Mouse (Mus musculus) CH12.LX (cell line): ENCODE results near the gene Nim1k. TPM values are rescaled to one million over a fixed set of nuclear protein-coding genes. Genes with fewer than 3 reads are reported as not detected.

Source experiments
- DNase-seq: peaks from one replicate; pipeline ENCODE4 v3.0.0-alpha.2; 2013; ENCODE audit errors: extremely low read depth
- H3K27ac ChIP-seq: 2 replicates; pipeline ENCODE4 v1.5.1; 2012; ENCODE audit warnings: low read depth, mild to moderate bottlenecking, control low read depth, moderate library complexity; ENCODE audit not compliant: insufficient read depth
- H3K27me3 ChIP-seq: replicated peaks from 2 replicates; pipeline ENCODE3; 2012; ENCODE audit warnings: inconsistent platforms
- H3K36me3 ChIP-seq, 2 experiments: replicated peaks in 1 of 2; 2 replicates each; pipeline versions ENCODE3 to v1.6.1; 2012; ENCODE audit warnings: inconsistent platforms in 1 of 2, low read length in 1 of 2, mild to moderate bottlenecking in 1 of 2, mixed read lengths in 1 of 2, moderate library complexity in 1 of 2; ENCODE audit not compliant: control insufficient read depth in 1 of 2, insufficient read depth in 1 of 2
- H3K4me1 ChIP-seq, 2 experiments: 2 replicates each; pipeline ENCODE4 v1.6.1; 2012; ENCODE audit warnings: inconsistent platforms in 1 of 2, moderate library complexity in 1 of 2; ENCODE audit not compliant: insufficient read depth in 2 of 2, control insufficient read depth in 1 of 2
- H3K4me2 ChIP-seq: 2 replicates; pipeline ENCODE4 v1.6.1; 2012; ENCODE audit warnings: low read depth, mild to moderate bottlenecking, control low read depth; ENCODE audit not compliant: poor library complexity, insufficient read depth, severe bottlenecking
- H3K4me3 ChIP-seq, 3 experiments: fragments of 150-350 bp in 1 of 3; sonication (generic) in 1 of 3; replicated peaks in 1 of 3; 2 replicates each; pipeline versions ENCODE3 to v1.5.1; 2011 to 2012; ENCODE audit warnings: low read depth in 2 of 3, low read length in 2 of 3, mild to moderate bottlenecking in 2 of 3, moderate library complexity in 2 of 3, control low read depth in 1 of 3, improper control_type of control experiment in 1 of 3, inconsistent platforms in 1 of 3, mixed read lengths in 1 of 3; ENCODE audit not compliant: poor library complexity in 1 of 3
- H3K79me2 ChIP-seq: replicated peaks from 2 replicates; pipeline ENCODE4 v1.6.1; 2012; ENCODE audit warnings: mild to moderate bottlenecking, moderate library complexity; ENCODE audit not compliant: control insufficient read depth, poor library complexity, insufficient read depth, severe bottlenecking; ENCODE audit errors: extremely low read depth
- H3K9ac ChIP-seq: 2 replicates; pipeline ENCODE4 v1.6.1; 2012; ENCODE audit warnings: low read depth, mild to moderate bottlenecking, control low read depth, moderate library complexity; ENCODE audit not compliant: insufficient read depth
- H3K9me3 ChIP-seq: replicated peaks from 2 replicates; pipeline ENCODE3; 2012; ENCODE audit warnings: low read length, inconsistent platforms, mixed read lengths
- CHD2 ChIP-seq: IDR thresholded peaks from 2 replicates; pipeline ENCODE4 v1.6.1; 2011; ENCODE audit warnings: low read length, improper control_type of control experiment
- CTCF ChIP-seq, 2 experiments: IDR thresholded peaks in 1 of 2; conservative IDR thresholded peaks in 1 of 2; 2 replicates each; pipeline ENCODE4 v1.5.1; 2011 to 2012; ENCODE audit warnings: low read depth in 2 of 2, low read length in 2 of 2, improper control_type of control experiment in 1 of 2, inconsistent platforms in 1 of 2, mild to moderate bottlenecking in 1 of 2, moderate library complexity in 1 of 2
- E2F4 ChIP-seq: IDR thresholded peaks from 2 replicates; pipeline ENCODE4 v1.6.1; 2011; ENCODE audit warnings: low read depth, low read length, improper control_type of control experiment; ENCODE audit not compliant: insufficient replicate concordance
- ELF1 ChIP-seq: IDR thresholded peaks from 2 replicates; pipeline ENCODE4 v1.6.1; 2014; ENCODE audit warnings: low read depth, mild to moderate bottlenecking, inconsistent platforms, low read length, improper control_type of control experiment
- GABPA ChIP-seq: IDR thresholded peaks from 2 replicates; pipeline ENCODE4 v1.6.1; 2012; ENCODE audit warnings: low read depth, low read length, improper control_type of control experiment, inconsistent platforms; ENCODE audit not compliant: insufficient replicate concordance
- IRF4 ChIP-seq: IDR thresholded peaks from 2 replicates; pipeline ENCODE4 v1.6.1; 2014; ENCODE audit warnings: low read depth, mild to moderate bottlenecking, inconsistent platforms, low read length, improper control_type of control experiment
- MAX ChIP-seq: IDR thresholded peaks from 2 replicates; pipeline ENCODE4 v1.6.1; 2011; ENCODE audit warnings: low read length, improper control_type of control experiment
- MAZ ChIP-seq: IDR thresholded peaks from 2 replicates; pipeline ENCODE4 v1.6.1; 2012; ENCODE audit warnings: low read depth, mild to moderate bottlenecking, inconsistent platforms, low read length, improper control_type of control experiment, moderate library complexity
- MXI1 ChIP-seq: IDR thresholded peaks from 2 replicates; pipeline ENCODE4 v1.6.1; 2011; ENCODE audit warnings: mild to moderate bottlenecking, low read depth, low read length, improper control_type of control experiment
- MYC ChIP-seq: IDR thresholded peaks from 2 replicates; pipeline ENCODE4 v1.6.1; 2011; ENCODE audit warnings: low read depth, mild to moderate bottlenecking, improper control_type of control experiment, low read length
- NELFE ChIP-seq: IDR thresholded peaks from 2 replicates; pipeline ENCODE4 v1.6.1; 2011; ENCODE audit warnings: low read depth, low read length, improper control_type of control experiment
- NRF1 ChIP-seq: IDR thresholded peaks from 2 replicates; pipeline ENCODE4 v1.6.1; 2014; ENCODE audit warnings: low read depth, mild to moderate bottlenecking, inconsistent platforms, low read length, improper control_type of control experiment, moderate library complexity
- PAX5 ChIP-seq: IDR thresholded peaks from 2 replicates; pipeline ENCODE4 v1.6.1; 2012; ENCODE audit warnings: low read length, inconsistent platforms, mixed read lengths
- POLR2A ChIP-seq: IDR thresholded peaks from 2 replicates; pipeline ENCODE4 v1.6.1; 2011; ENCODE audit warnings: low read depth, mild to moderate bottlenecking, improper control_type of control experiment, low read length
- POLR2AphosphoS2 ChIP-seq: IDR thresholded peaks from 2 replicates; pipeline ENCODE4 v1.6.1; 2011; ENCODE audit warnings: low read depth, low read length, improper control_type of control experiment
- RCOR1 ChIP-seq: conservative IDR thresholded peaks from 2 replicates; pipeline ENCODE4 v1.6.1; 2012; ENCODE audit warnings: low read depth, mild to moderate bottlenecking, inconsistent platforms, low read length, improper control_type of control experiment
- SIN3A ChIP-seq: IDR thresholded peaks from 2 replicates; pipeline ENCODE4 v1.6.1; 2012; ENCODE audit warnings: low read length, improper control_type of control experiment, inconsistent platforms
- TBP ChIP-seq: conservative IDR thresholded peaks from 2 replicates; pipeline ENCODE4 v1.6.1; 2011; ENCODE audit warnings: low read depth, low read length, improper control_type of control experiment
- TCF12 ChIP-seq: IDR thresholded peaks from 2 replicates; pipeline ENCODE4 v1.6.1; 2014; ENCODE audit warnings: low read depth, mild to moderate bottlenecking, inconsistent platforms, low read length, improper control_type of control experiment
- UBTF ChIP-seq: IDR thresholded peaks from 2 replicates; pipeline ENCODE4 v1.6.1; 2012; ENCODE audit warnings: low read depth, mild to moderate bottlenecking, inconsistent platforms, low read length, improper control_type of control experiment, moderate library complexity
- USF1 ChIP-seq: IDR thresholded peaks from 2 replicates; pipeline ENCODE4 v1.6.1; 2014; ENCODE audit warnings: low read depth, mild to moderate bottlenecking, inconsistent platforms, low read length, improper control_type of control experiment
- USF2 ChIP-seq: conservative IDR thresholded peaks from 2 replicates; pipeline ENCODE4 v1.6.1; 2011; ENCODE audit warnings: low read depth, low read length, improper control_type of control experiment
- ZKSCAN1 ChIP-seq: IDR thresholded peaks from 2 replicates; pipeline ENCODE4 v1.6.1; 2012; ENCODE audit warnings: low read depth, inconsistent platforms, low read length, improper control_type of control experiment, borderline replicate concordance
- ZMIZ1 ChIP-seq: IDR thresholded peaks from 2 replicates; pipeline ENCODE4 v1.6.1; 2012; ENCODE audit warnings: low read depth, mild to moderate bottlenecking, inconsistent platforms, low read length, improper control_type of control experiment
- ZNF384 ChIP-seq: IDR thresholded peaks from 2 replicates; pipeline ENCODE4 v1.6.1; 2012; ENCODE audit warnings: low read depth, low read length, improper control_type of control experiment, inconsistent platforms
- dilution Hi-C: fragments of 300-500 bp; cut with MboI; formaldehyde crosslinking; loops from 2 replicates; pipeline ENCODE4 v1.14.3; 2020; ENCODE audit warnings: low sequenced_read_pairs; ENCODE audit not compliant: extremely low pct_unique_long_range_greater_than_20kb, extremely low pct_ligation_motif_present
- in situ Hi-C: fragments of 300-500 bp; cut with MboI; formaldehyde crosslinking; loops from 3 replicates; pipeline ENCODE4 v1.14.3; 2019; ENCODE audit warnings: low sequenced_read_pairs, low pct_ligation_motif_present, low pct_unique_long_range_greater_than_20kb, mixed read lengths
- polyA plus RNA-seq: library from polyadenylated mRNA; unstranded; fragments of >175 nt; gene quantifications from 2 replicates; pipeline ENCODE4 v1.2.1, GENCODE M21; 2012; ENCODE audit warnings: low read depth; ENCODE audit not compliant: insufficient read length
- total RNA-seq, 2 experiments: library from RNA; depleted of rRNA; stranded (reverse); fragments of 300-350 nt in 1 of 2; fragments of >200 nt in 1 of 2; gene quantifications; 2 replicates each; pipeline ENCODE4 v1.2.3; 2012 to 2014

The Nim1k gene
- total and polyA plus RNA-seq, 3 experiments = 0.04 to 0.16 (median 0.09) TPM

DNA sequence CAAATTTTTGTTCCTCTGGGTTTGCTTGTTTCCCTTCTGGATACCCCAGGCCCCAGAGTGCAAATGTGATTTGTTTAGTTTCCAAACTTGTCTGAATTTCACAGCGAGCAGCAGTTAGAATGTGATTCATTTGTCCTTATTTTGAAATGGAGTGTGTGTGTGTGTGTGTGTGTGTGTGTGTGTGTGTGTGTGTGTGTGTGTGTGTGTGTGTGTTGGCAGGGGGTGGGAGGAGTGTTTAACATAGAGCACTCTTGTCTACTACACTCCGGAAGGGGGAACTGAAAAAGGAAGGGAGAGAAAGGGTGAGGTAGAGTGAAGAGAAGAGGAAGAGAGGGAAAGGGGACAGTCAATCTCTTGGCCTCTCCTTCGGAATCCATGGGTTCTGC lies 1.1 kb downstream of the Nim1k start:
- no peak for DNase-seq
- dilution Hi-C loops = no loop called here
- no peaks in the 10 kb centered on the region for H3K27me3 ChIP-seq
- TF ChIP-seq TBP = no peak
- no peak for TF ChIP-seq E2F4
- TF ChIP-seq TCF12 = no peak
- no peak for TF ChIP-seq ELF1
- no peak for TF ChIP-seq POLR2A
- TF ChIP-seq ZKSCAN1 = no peak
- TF ChIP-seq CHD2 = no peak
- no peak for TF ChIP-seq GABPA
- no peak for TF ChIP-seq RCOR1
- TF ChIP-seq CTCF (conservative IDR thresholded peaks at IDR 0.05 in 1 of 2, IDR thresholded peaks at IDR 0.05 in 1 of 2; ENCODE audit: low read depth in 2 of 2, low read length in 2 of 2) = no peak
- TF ChIP-seq USF1 = no peak
- no peak for TF ChIP-seq MYC
- no peak for TF ChIP-seq USF2
- TF ChIP-seq PAX5 = no peak
- no peak for TF ChIP-seq NELFE
- no peak for TF ChIP-seq MXI1
- no peak for TF ChIP-seq MAZ
- no peak for TF ChIP-seq MAX
- H3K27ac ChIP-seq = no peak overlapping the region
- in situ Hi-C loops = no loop called here
- peaks cover 0 to 41% of the 10 kb centered on the region in 2 experiments for H3K36me3 ChIP-seq
- H3K9ac ChIP-seq = no peak overlapping the region
- H3K4me2 ChIP-seq = no peak overlapping the region
- H3K79me2 ChIP-seq = no peaks in the 10 kb centered on the region
- no peak overlapping the region for H3K4me3 ChIP-seq
- H3K9me3 ChIP-seq = no peaks in the 10 kb centered on the region
- peaks cover 3 to 14% of the 10 kb centered on the region in 2 experiments; a peak in 1 of 4 replicates for H3K4me1 ChIP-seq

- no peak overlapping the region for H3K27ac ChIP-seq
- dilution Hi-C loops = no loop called here
- TF ChIP-seq E2F4 (no peak), NELFE (no peak), NRF1 (no peak), TCF12 (no peak), USF1 (no peak), PAX5 (no peak), IRF4 (no peak), POLR2AphosphoS2 (no peak), SIN3A (no peak), POLR2A (no peak), UBTF (no peak), ELF1 (no peak), ZMIZ1 (no peak), TBP (no peak), ZNF384 (no peak)
- TF ChIP-seq, all 38 proteins: peak for 0
- no peaks in the 10 kb centered on the region for H3K79me2 ChIP-seq
- in situ Hi-C loops = no loop called here
- H3K9ac ChIP-seq = no peak overlapping the region
- H3K4me1 ChIP-seq = peaks cover 3 to 14% of the 10 kb centered on the region in 2 experiments; a peak in 1 of 4 replicates
- DNase-seq = no peak
- peaks cover 0 to 38% of the 10 kb centered on the region in 2 experiments for H3K36me3 ChIP-seq
- H3K4me2 ChIP-seq = no peak overlapping the region
- no peak overlapping the region for H3K4me3 ChIP-seq
- H3K27me3 ChIP-seq = no peaks in the 10 kb centered on the region
- H3K9me3 ChIP-seq = no peaks in the 10 kb centered on the region
Measured at GRCm38 (mm10) chr13:119753859-119754634, 1.6 kb downstream of the Nim1k start.
